Mouse (Mus musculus) hindbrain, embryonic 16.5 days (tissue): ENCODE results near the gene Ninj2. TPM values are rescaled to one million over a fixed set of nuclear protein-coding genes. Genes with fewer than 3 reads are reported as not detected.

ENCODE experiments used
- ATAC-seq: fragments of 200-750 bp; cut with Nextera tagmentation; 2 replicates; pipeline ENCODE4 v1.8.0; 2017; ENCODE audit warnings: moderate TSS enrichment, moderate library complexity
- H3K27ac ChIP-seq: fragments of 300-500 bp; sonication (generic); 2 replicates; pipeline ENCODE4 v1.5.1; 2014; ENCODE audit warnings: low read depth, mild to moderate bottlenecking, control low read depth, low read length, moderate library complexity
- H3K27me3 ChIP-seq: fragments of 300-500 bp; sonication (generic); replicated peaks from 2 replicates; pipeline ENCODE4 v1.6.1; 2014; ENCODE audit warnings: low read length; ENCODE audit not compliant: control insufficient read depth, insufficient read depth
- H3K36me3 ChIP-seq: fragments of 300-500 bp; sonication (generic); 2 replicates; pipeline ENCODE4 v1.6.1; 2014; ENCODE audit warnings: mild to moderate bottlenecking, low read length, moderate library complexity, mixed read lengths; ENCODE audit not compliant: control insufficient read depth, insufficient read depth
- H3K4me1 ChIP-seq: fragments of 300-500 bp; sonication (generic); 2 replicates; pipeline ENCODE4 v1.6.1; 2014; ENCODE audit warnings: low read depth, low read length; ENCODE audit not compliant: control insufficient read depth, insufficient read depth
- H3K4me2 ChIP-seq: fragments of 300-500 bp; sonication (generic); 2 replicates; pipeline ENCODE4 v1.6.1; 2014; ENCODE audit warnings: mild to moderate bottlenecking, low read length, control low read depth, moderate library complexity
- H3K4me3 ChIP-seq: fragments of 300-500 bp; sonication (generic); 2 replicates; pipeline ENCODE4 v1.5.1; 2014; ENCODE audit warnings: mild to moderate bottlenecking, low read length, control low read depth, moderate library complexity
- H3K9ac ChIP-seq: fragments of 300-500 bp; sonication (generic); 2 replicates; pipeline ENCODE4 v1.6.1; 2014; ENCODE audit warnings: low read depth, mild to moderate bottlenecking, control low read depth, low read length, moderate library complexity
- H3K9me3 ChIP-seq: fragments of 300-500 bp; sonication (generic); 2 replicates; pipeline ENCODE4 v1.6.1; 2014; ENCODE audit warnings: mild to moderate bottlenecking, low read length, moderate library complexity; ENCODE audit not compliant: control insufficient read depth
- WGBS: fragments of 180-500 bp; shearing (Covaris S2); extraction: QIAGEN DNeasy Blood & Tissue Kit; methylation state at CpG from one replicate; pipeline ENCODE4 v1.1.7; 2014; 5-methylcytosine and 5-hydroxymethylcytosine counted together
- polyA plus RNA-seq: library from polyadenylated mRNA; unstranded; fragments of >200 nt; fragmentation: Nextera tagmentation; extraction: Ambion mirVana; gene quantifications from 2 replicates; pipeline ENCODE4 v1.2.1, GENCODE M21; 2015

Ninj2 gene
- polyA plus RNA-seq, 1 experiment from 2014 or later: not detected

DNA sequence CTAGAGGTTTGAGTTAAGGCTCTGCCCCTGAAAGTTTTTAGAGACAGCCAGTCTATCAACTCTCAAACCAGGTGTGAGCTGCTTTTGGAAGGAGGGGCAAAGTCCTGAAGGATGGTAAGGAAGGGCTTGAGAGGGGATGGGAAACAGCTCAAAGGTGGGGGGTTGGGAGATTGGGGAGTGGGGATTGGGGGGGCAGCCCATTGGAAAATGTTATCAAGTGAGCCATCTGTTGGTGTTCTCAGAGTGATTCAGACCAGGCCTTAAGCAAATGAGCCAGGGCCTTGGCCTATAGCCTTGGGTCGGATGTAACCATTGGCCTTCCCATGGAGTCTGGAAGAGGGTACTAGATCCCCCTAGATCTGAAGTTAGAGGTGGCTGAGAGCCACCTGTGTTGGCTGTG, 100.6 kb downstream of the Ninj2 start:
- Histone ChIP-seq H3K27me3 (0 out of 2 replicates have a peak, but pooled peaks cover 1% of the 10 kb centered on the region), H3K9ac (no peak overlapping the region), H3K36me3 (no peaks in the 10 kb centered on the region), H3K4me1 (no peaks in the 10 kb centered on the region), H3K9me3 (no peaks in the 10 kb centered on the region), H3K4me3 (no peak overlapping the region), H3K27ac (no peak overlapping the region), H3K4me2 (no peak overlapping the region)
- no peak for ATAC-seq
- WGBS: 78% methylated on average over 1 of the region's 1 CpGs

DNA sequence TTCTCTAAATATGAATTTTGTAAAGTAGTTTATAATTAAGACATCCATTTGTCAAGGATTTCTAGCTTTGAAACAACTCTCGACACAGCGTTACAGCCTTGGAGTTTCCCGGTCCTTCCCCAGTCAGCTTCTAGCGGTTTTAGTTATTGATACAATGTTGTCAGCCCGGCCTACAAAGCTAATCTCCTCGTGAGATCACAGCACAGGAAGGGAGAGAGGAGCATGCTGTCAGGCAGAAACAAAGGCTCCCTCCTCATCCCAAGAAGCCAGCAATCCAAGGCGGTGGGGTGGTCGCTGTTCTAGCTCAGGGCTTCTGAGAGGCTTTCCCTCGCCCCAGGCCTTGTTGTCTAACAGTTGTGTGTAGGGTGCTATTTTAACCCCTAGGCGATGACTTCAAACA, 101.2 kb downstream of the Ninj2 start:
- Histone ChIP-seq H3K9ac (no peak overlapping the region), H3K4me3 (no peak overlapping the region), H3K27me3 (no peaks in the 10 kb centered on the region), H3K36me3 (no peaks in the 10 kb centered on the region), H3K9me3 (no peaks in the 10 kb centered on the region), H3K4me2 (no peak overlapping the region), H3K27ac (no peak overlapping the region), H3K4me1 (no peaks in the 10 kb centered on the region)
- no peak for ATAC-seq
- WGBS: 39% methylated on average over 10 of the region's 10 CpGs

DNA sequence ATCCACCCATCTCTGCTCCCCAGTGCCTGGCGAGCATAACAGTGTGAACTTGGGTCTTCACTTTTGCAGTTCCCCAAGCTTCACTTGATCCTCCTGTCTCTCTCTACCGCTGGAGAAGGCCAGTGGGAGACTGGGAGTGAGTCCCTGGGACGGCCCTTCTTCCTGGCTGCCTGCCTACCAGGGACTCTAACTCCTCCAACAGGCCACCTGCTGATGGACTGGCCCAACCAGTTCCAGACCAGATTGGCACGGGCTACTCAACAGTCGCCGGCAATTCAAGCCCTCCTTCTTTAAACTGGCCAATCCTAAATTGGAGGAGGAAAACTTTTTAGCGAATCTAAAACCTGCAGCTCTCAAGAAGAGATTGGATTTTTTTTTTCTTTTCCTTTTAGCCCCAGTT, 101.8 kb downstream of the Ninj2 start:
- Histone ChIP-seq H3K4me3 (no peak overlapping the region), H3K27ac (no peak overlapping the region), H3K27me3 (no peaks in the 10 kb centered on the region), H3K4me1 (no peaks in the 10 kb centered on the region), H3K4me2 (no peak overlapping the region), H3K9me3 (no peaks in the 10 kb centered on the region), H3K9ac (no peak overlapping the region), H3K36me3 (no peaks in the 10 kb centered on the region)
- WGBS: 34% methylated on average over 7 of the region's 7 CpGs
- no peak for ATAC-seq

DNA sequence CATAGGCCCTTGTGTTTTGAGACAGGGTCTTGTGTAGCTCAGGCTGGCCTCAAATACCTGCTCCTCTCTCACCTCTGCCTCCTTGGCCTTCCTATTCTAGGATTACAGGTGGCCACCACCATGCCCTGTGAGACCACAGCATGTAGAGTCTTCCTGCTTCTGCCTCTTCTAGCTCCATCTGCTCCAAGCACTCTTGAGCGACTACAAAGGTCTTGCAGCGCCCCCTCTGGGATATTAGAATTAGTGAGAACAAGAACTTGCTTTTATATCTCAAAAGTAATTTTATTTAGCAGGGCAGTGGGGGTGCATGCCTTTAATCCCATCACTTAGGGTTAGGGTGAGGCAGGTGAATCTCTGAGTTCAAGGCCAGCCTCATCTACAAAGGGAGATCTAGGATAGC, 103.7 kb downstream of the Ninj2 start:
- H3K27ac ChIP-seq: no peak overlapping the region

DNA sequence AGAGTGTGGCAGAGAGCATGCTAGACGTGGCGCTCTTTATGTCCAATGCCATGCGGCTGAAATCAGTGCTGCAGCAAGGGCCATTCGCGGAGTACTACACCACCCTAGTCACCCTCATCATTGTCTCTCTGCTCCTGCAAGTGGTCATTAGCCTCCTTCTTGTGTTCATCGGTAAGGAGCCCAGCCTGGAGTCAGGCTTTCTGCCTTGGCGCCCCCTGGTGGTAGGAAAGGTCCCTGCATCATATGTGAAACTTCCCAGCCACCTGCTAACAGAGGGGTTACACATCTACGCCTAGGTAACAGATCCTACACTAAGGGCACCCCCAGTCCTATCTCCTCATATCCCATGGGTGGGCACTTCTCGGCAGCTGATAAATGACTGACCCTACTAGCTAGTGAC, 104.8 kb downstream of the Ninj2 start:
- H3K27ac ChIP-seq: no peak overlapping the region
- H3K4me3 ChIP-seq: no peak overlapping the region
- no peaks in the 10 kb centered on the region for H3K9me3 ChIP-seq
- WGBS: 31% methylated on average over 9 of the region's 9 CpGs
- H3K27me3 ChIP-seq: no peaks in the 10 kb centered on the region; the same call in 1 of the 2 replicates
- H3K4me1 ChIP-seq: no peaks in the 10 kb centered on the region
- H3K36me3 ChIP-seq: no peaks in the 10 kb centered on the region
- 0 out of 2 replicates have a peak, but pooled peaks have one; percentile 18 for ATAC-seq
- no peak overlapping the region for H3K4me2 ChIP-seq
- H3K9ac ChIP-seq: no peak overlapping the region

More for the DNA sequence above, 103.7 kb downstream of the Ninj2 start:
- H3K9ac ChIP-seq: no peak overlapping the region
- no peaks in the 10 kb centered on the region for H3K27me3 ChIP-seq
- H3K4me1 ChIP-seq: no peaks in the 10 kb centered on the region
- H3K36me3 ChIP-seq: no peaks in the 10 kb centered on the region
- no peak overlapping the region for H3K4me3 ChIP-seq
- ATAC-seq: no peak
- no peak overlapping the region for H3K4me2 ChIP-seq
- H3K9me3 ChIP-seq: no peaks in the 10 kb centered on the region
- 29% methylated on average over 2 of the region's 2 CpGs for WGBS

DNA sequence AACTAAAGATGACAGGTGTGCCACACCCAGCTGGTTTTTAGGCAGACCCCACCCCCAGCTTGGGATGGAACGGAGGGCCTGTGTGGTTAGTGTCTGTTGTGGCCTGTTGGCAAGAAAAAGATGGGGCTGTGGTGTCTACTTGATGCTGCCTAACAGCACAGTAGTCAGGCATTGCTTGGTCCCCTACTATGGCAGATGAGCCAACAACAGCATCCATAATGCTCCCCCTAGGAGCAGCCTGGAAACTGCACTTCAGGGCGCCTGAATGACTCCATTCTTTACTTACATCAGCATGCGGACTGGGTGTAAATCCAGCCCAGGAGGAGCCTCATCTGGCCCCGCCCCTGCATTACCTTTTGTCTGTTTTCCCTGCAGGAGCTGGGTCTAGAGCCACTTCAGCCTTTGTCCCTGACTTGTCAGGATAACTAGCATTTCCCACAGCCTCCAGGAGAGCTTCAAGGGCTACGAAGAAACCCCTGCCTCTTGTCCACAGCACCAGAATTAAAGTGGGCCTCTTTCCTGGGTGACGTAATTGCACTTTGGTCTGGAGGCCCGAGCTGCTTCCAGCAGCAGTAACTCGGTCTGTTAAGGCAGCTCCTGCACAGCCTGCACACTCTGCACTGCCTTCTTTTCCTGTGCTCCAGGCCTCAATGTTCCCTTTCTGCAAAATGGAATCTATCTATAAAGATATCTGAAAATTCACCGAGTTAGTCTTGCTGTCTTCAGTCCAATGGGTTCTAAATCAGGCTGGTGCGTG, 106.7 kb downstream of the Ninj2 start:
- no peak overlapping the region for H3K9ac ChIP-seq
- no peaks in the 10 kb centered on the region for H3K36me3 ChIP-seq
- no peak overlapping the region for H3K4me3 ChIP-seq
- 19% methylated on average over 10 of the region's 10 CpGs for WGBS
- ATAC-seq: peak; percentile 53; the same call in 1 of the 2 replicates
- H3K27ac ChIP-seq: no peak overlapping the region
- no peaks in the 10 kb centered on the region; the same call in 1 of the 2 replicates for H3K27me3 ChIP-seq
- no peaks in the 10 kb centered on the region for H3K4me1 ChIP-seq
- no peak overlapping the region for H3K4me2 ChIP-seq
- no peaks in the 10 kb centered on the region for H3K9me3 ChIP-seq

DNA sequence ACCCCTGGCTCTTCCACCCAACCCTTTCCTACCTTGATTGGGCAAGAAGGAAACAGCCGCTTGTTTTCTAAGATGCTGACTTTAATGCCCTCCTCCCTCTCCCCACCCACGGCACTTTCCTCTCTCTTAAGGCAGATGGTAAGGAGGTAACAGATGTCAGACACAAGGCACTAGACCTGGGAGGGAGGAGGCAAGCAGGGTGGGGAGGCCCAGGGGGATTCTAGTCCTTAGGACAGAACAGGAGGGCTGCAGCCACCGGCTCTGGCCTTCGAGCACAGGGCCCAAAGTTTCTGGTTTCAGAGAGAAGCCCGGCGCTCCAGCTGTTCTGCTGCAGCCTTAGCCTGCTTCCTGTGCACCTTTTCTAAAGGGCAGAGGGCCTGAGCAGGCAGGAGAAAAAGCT, 108.8 kb downstream of the Ninj2 start:
- Histone ChIP-seq H3K27ac (no peak overlapping the region), H3K36me3 (no peaks in the 10 kb centered on the region), H3K4me2 (no peak overlapping the region), H3K9me3 (no peaks in the 10 kb centered on the region), H3K4me3 (no peak overlapping the region), H3K27me3 (no peaks in the 10 kb centered on the region; the same call in 1 of the 2 replicates), H3K9ac (no peak overlapping the region), H3K4me1 (no peaks in the 10 kb centered on the region)
- ATAC-seq: no peak
- 41% methylated on average over 5 of the region's 6 CpGs for WGBS

DNA sequence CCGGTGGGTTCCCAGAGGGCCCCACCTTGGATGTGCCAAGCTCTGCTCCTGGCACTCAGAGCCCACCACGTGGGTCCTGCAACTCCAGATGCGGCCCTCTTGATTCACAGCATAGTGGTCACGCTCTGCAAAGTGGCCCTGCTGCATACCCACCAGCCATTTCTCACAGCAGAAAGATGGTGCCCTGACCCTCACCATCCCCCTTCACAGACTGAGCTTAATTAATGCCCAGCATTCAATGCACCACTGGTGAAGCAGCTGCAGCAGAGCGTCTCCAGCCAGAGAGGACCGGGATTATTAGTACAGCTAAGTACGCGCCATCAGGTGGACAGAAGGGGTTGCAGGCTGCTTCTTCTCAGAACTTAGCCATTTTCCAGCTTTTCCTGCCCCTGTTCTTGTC, 109.3 kb downstream of the Ninj2 start:
- Histone ChIP-seq H3K36me3 (no peaks in the 10 kb centered on the region), H3K4me1 (no peaks in the 10 kb centered on the region), H3K4me3 (no peak overlapping the region), H3K27ac (no peak overlapping the region), H3K4me2 (no peak overlapping the region), H3K9me3 (no peaks in the 10 kb centered on the region), H3K27me3 (no peaks in the 10 kb centered on the region; the same call in 1 of the 2 replicates), H3K9ac (no peak overlapping the region)
- ATAC-seq: peak; percentile 53; the same call in 1 of the 2 replicates
- 28% methylated on average over 8 of the region's 8 CpGs for WGBS

DNA sequence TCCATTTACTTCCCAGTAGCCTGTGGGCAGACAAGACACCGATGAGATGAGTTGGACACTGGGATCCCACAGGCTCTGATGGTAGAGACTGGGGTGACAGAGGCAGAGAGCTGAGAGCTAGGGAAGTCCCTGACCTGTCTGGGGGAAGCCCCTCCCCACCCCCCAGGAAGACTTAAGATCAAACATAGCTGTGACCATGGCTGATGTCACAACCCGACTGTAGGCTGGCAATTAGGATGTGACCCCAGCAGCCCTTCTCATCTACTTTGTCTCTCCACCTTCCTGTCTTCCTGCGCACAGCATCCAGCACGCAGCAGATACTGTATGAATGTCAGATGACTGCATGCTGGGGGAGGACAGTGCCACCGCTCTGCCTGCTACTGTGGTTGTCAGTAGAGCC, 113.4 kb downstream of the Ninj2 start:
- Histone ChIP-seq H3K36me3 (no peaks in the 10 kb centered on the region), H3K4me3 (no peak overlapping the region), H3K27ac (no peak overlapping the region), H3K27me3 (no peaks in the 10 kb centered on the region; the same call in 1 of the 2 replicates), H3K9me3 (no peaks in the 10 kb centered on the region), H3K4me2 (no peak overlapping the region), H3K9ac (no peak overlapping the region), H3K4me1 (no peaks in the 10 kb centered on the region)
- 93% methylated on average over 5 of the region's 5 CpGs for WGBS
- ATAC-seq: no peak
